Mouse (Mus musculus): Measurements from ENCODE around the gene Hnrnpul1.
A peak's percentile ranks its signal among the peaks of the same experiment; 100 is the strongest.

Gene Hnrnpul1

DNA sequence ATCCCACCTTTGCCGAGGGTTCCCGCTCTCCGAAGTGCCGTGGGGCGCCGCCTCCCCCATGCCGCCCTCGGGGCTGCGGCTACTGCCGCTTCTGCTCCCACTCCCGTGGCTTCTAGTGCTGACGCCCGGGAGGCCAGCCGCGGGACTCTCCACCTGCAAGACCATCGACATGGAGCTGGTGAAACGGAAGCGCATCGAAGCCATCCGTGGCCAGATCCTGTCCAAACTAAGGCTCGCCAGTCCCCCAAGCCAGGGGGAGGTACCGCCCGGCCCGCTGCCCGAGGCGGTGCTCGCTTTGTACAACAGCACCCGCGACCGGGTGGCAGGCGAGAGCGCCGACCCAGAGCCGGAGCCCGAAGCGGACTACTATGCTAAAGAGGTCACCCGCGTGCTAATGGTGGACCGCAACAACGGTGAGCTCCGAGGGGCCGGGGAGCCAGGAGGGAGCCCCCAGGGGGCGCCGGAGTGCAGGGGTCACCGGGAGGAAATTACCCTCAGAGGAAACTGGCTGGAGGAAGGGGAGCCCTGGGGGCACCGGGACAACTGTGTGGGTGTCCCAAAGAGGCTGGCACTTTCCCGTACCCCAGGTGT, 66.7 kb downstream of the Hnrnpul1 start:
- DNase-seq: peak; percentile 52

DNA sequence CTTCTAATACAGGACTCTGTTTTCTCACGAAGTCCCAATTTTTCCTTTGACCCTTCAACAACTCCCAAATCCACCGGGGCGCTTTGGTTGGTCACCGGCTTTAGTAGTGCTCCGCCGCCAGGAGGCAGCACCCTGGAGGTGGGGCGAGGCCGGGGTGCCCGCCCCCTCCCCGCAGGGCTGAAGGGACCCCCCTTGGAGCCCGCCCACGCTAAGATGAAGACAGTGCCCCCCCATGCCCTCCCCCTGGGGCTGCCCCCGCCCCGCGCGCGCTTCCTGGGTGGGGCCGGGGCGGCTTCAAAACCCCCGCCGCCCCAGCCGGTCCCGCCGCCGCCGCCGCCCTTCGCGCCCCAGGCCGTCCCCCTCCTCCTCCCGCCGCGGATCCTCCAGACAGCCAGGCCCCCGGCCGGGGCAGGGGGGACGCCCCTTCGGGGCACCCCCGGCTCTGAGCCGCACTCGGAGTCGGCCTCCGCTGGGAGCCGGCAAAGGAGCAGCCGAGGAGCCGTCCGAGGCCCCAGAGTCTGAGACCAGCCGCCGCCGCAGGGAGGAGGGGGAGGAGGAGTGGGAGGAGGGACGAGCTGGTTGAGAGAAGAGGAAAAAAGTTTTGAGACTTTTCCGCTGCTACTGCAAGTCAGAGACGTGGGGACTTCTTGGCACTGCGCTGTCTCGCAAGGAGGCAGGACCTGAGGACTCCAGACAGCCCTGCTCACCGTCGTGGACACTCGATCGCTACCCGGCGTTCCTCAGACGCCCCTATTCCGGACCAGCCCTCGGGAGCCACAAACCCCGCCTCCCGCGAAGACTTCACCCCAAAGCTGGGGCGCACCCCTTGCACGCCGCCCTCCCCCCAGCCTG, 67.7 kb downstream of the Hnrnpul1 start, which contains the start of gene Tgfb1:
Gene Tgfb1, plus strand, starts transcription at position 323 of the 852 bp plus-strand sequence.
- peak; percentile 69 for DNase-seq

DNA sequence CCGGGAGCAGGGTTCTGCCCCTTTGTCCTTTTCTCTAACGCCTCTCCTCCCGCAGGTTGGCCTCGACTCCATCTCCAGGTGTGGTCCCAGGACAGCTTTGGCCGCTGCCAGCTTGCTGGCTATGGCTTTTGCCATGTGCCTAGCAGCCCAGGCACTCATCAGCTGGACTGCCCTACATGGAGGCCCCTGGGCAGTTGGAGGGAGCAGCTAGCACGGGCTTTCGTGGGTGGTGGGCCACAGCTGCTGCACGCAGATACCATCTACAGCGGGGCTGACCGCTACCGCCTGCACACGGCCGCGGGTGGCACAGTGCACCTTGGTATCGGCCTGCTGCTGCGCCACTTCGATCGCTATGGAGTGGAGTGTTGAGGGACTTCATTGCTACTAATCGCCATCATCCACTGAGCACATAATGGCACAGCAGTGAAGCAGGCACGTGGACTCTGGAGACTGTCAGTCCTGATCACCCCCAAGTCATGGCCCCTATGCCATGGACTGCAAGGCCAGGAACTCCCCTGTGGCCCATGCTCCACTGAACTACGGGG, 68.6 kb downstream of the Hnrnpul1 start:
- no peak for DNase-seq

- DNase-seq: no peak
Observed at GRCm38 (mm10) chr7:25684659-25685058, 69.9 kb downstream of the Hnrnpul1 start.

DNA sequence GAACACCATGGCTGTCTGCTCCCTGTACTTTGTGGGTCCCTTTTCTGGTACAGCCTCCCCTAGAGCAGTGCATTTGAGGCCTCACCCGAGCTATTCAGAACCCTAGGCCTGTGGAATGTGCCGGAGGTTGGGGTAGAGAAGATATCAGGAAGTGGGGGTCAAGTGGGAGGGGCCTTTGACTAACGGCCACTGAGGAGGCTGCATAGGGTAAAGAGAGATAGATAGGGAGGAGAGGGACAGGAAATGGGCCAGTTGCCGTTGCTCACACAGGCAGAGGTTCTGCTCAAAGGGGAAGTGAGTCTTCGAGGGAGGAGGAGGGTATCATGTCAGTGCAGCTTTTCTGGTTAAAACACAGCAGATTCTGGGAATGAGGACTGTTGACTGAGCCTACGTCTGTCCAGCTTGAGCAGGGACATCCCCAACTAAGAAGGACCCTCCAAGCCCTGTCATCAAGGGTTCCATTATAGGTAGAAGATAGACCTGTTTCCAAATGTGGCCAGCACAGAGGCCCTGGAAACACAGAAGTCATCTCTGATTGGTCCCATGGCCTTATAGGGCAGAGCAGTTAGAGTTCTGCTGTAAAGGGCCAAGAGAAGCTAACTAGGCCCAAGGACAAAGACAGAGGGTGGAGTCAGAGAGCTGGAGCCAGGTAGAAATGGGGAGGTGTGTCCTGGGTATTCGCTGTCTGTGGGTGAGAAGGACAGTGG, 70.9 kb downstream of the Hnrnpul1 start:
- peak; percentile 49 for DNase-seq

DNA sequence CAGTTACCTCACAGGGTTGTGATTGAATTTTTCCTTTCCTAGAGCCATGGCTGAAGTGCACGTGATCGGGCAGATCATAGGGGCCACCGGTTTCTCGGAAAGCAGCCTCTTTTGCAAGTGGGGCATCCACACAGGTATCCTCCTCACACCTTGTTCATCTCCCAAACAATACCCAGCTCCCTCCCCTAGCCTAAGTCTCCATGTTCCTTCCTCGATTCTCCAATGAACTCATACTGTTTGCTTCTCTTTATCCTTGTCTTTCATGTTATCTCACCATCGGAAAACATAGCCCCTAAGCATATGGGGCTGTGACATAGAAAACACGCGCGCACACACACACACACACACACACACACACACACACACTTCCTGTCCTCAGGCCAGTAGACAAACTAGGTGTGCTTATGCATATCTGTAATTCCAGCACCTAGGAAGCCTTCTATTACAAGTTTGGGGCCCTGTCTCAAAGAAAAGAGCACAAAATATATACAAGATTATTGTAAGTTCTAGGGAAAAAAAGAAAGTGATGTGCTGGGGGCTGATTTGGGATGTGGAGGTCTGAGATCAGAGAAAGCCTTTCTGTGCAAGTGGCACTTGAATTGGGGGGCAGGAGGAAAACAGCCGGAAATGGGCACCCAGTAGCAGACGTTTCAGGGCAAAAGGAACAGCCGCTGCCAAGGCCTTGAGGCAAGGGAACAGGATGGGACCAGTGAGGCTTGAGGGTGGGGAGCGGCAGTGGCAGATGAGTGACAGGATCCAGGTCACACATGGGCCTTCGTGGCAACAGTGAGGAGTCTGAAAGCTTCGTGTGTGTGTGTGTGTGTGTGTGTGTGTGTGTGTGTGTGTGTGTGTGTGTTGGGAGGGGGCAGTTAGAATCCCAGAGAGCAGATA, 73.0 kb downstream of the Hnrnpul1 start:
- no peak for DNase-seq

- peak; percentile 98 for DNase-seq
Observed at GRCm38 (mm10) chr7:25680514-25681258, 73.9 kb downstream of the Hnrnpul1 start, which contains the start of gene B9d2. B9d2 (plus strand) TSS chr7:25680780.

- DNase-seq: peak; percentile 24
Observed at GRCm38 (mm10) chr7:25679971-25680370, 74.6 kb downstream of the Hnrnpul1 start.

DNA sequence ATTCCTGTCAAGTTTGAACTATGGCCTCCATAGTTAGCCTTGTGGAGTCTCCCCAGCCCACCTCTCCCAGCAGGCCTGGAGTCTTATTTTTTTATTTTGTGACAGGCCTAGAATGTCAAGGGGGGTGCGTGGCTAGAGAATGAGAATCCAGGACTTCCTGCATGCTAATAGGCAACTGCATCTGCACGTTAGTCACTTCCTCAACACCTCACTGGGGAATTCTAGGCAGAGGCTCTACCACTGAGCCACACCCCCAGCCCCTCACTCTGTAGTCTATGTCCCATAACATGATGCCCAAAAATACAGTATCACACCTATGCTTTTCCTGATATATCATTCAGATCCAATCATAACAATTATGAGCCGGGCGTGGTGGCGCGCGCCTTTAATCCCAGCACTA, 77.5 kb downstream of the Hnrnpul1 start:
- DNase-seq: no peak

DNA sequence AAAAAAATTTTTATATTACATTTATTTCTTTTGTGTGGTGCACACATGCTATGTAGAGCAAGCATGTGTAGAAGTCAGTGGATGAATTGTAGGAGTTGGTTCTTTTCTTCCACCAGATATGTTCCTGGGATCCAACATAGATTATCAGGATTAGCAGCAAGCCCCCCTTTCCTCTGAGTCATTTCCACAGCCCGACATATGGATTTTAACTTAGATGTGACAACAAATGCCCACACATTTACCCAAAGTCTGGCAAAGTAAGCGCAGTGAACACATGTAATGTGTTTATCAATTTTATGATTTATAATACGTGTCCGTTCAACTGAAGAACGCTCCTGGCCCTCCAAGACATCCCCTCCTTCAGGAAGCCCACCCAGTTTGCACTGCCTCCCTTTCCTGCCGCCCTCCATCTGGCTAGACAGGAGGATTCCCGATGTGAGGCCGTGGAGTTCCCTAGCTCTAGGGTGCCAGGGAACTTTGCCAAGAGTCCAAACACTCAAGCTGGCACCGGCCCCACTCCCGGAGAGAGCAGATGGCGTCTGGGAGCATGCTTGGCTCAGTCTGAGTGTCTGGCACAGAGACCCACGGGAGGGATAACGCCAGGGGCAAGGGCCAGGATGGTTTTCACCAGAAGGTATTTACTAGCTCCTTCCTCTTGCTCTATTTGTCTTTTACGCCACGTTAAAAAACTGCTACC, 78.3 kb downstream of the Hnrnpul1 start:
- DNase-seq: peak; percentile 95

GRCm38 (mm10) chr7:25675405-25675804, 79.2 kb downstream of the Hnrnpul1 start:
- no peak for DNase-seq

- DNase-seq: no peak
Observed at GRCm38 (mm10) chr7:25674719-25675300, 79.7 kb downstream of the Hnrnpul1 start, which contains the start of gene Tmem91. Tmem91 (minus strand) TSS chr7:25675166.

DNA sequence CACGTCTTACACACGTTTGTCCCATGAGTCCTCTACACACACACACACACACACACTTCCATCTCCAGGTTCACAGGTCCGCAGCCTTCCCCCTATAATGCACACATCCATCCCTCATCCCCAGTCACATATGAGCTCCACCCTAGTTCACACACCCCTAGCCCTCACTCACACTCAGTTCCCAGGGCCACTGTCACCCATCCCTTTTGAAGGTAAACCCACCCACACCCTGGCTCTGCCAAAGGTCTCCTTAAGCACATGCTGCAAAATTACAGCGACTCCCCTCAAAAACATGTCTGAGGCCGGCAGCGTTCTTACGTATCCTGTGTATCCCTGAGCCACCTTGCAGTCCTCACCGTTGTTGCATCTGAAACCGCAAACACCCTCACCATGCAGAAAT, 80.3 kb downstream of the Hnrnpul1 start:
- no peak for DNase-seq

- DNase-seq: no peak
Observed at GRCm38 (mm10) chr7:25672442-25672841, 82.1 kb downstream of the Hnrnpul1 start.

DNA sequence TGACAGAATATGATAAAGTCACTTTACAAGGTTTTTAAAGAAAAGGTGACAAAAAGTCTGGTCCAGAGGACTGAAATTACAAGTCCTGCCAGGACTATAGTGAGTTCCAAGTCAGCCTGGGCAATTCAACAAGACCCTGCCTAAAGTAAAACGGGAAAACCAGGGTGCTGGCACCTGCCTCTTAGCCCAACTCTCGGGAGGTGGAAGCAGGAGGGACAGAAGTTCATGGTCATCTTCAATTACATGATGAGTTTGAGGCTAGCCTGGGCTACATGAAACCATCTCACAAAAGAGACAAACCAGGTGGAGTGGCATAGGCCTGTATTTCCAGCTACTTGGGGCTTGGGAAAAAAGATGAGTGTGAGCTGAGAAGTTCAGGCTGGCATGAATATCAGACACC, 82.9 kb downstream of the Hnrnpul1 start:
- no peak for DNase-seq
